Comparison of ENCODE assay signal across 27 mouse cellular contexts in the genomic region with DNA sequence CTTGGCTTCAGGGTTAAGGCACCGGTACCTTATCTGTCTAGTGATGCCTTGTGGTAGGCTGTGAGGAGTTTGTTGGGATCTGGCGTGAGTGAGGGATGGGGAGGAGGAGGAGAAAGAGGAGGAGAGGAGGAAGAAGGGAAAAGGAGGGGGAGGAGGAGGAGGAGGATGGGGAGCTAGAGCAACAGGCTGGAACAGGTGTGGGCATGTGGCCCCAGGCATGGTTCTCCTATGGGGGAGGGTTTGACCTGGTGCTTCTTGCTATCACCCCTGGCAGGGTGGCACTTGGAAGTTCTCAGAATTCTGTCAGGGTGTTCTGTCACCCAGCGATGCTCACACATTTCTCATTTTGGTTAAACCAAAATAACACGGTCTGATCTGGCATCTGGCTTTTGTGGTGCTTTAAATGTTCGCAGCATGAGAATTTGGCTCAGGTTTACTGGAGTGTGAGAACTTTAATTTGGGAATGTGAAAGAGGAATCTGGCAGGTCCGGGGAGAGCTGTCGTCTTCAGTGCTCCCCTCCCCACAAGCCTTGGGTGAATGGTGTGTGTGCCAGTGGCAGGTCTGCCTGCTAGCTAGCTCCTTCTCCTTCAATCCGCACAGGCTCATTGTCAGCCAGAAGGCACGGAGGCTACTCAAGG. TPM values are rescaled to one million over a fixed set of nuclear protein-coding genes. Genes with fewer than 3 reads are reported as not detected.
DNase-seq lines count a peak whose midpoint lies in the region; ATAC-seq and TF ChIP-seq lines count a peak whose summit lies in the region.
"Had no signal": no experiment of that assay in that cellular context is flagged by ENCODE, and none has a peak within 500 bp of the region (broad histone marks: within the 10 kb centered on the region; RNA-seq: fewer than 3 reads in every experiment).

No protein-coding gene starts in this region.

- DNase-seq in frontal cortex, postnatal 10 days (ENCODE audit: low spot score in 2 of 2) = no peak
- peak in 1 of 2 experiments; percentile 37 for DNase-seq in layer of hippocampus, adult 2 months (ENCODE audit: low spot score in 2 of 2)
- DNase-seq in layer of hippocampus, adult 9-10 months (ENCODE audit: low spot score) = no peak
- DNase-seq in right cerebral cortex, postnatal 10 days (ENCODE audit: low spot score in 2 of 2) = peak; percentile 38 to 58
- DNase-seq in right cerebral cortex, postnatal 4 days = no peak
- DNase-seq: adrenal gland, postnatal 36 days; cerebellum, adult 11 months; cerebellum, postnatal 10 days; gastrocnemius, postnatal 10 days; heart, postnatal 4 days; kidney, adult 2 months; liver, postnatal 0 days had no signal

- TF ChIP-seq CTCF in layer of hippocampus, adult 2 months (conservative IDR thresholded peaks at IDR 0.05) = no peak

- no peak overlapping the region for H3K4me3 ChIP-seq in layer of hippocampus, adult 2 months
- H3K4me3 ChIP-seq: forebrain, embryonic 10.5 days; heart, embryonic 15.5 days; midbrain, embryonic 12.5 days had no signal

- peak overlapping the region; percentile 64 for H3K27ac ChIP-seq in layer of hippocampus, adult 2 months
- H3K27ac ChIP-seq: forebrain, embryonic 10.5 days; heart, embryonic 15.5 days; hindbrain, embryonic 14.5 days; kidney, postnatal 0 days; macrophage; midbrain, embryonic 12.5 days had no signal

- ATAC-seq in frontal cortex, adult (ENCODE audit: low TSS enrichment) = peak; percentile 36
- ATAC-seq in megakaryocyte progenitor cell, adult 5-6 weeks (replicated peaks; ENCODE audit: poor library complexity) = no peak
- ATAC-seq: CD4-positive, CD25-positive, alpha-beta regulatory T cell, adult 4 months; inflammation-experienced regulatory T-cells, adult 6 months; liver, postnatal 0 days; lung, postnatal 0 days; Patski had no signal

RNA-seq across cellular contexts. Expression of gene Slc4a3, which starts 10.2 kb away (rescaled TPM):
- total RNA-seq in layer of hippocampus, adult 2 months (2021) = 100 to 1,000 TPM; 106 to 110 TPM
- total RNA-seq in megakaryocyte progenitor cell, adult 5-6 weeks (2015) = 0.05 TPM in 1 of 2 replicates, not detected in the other
- total RNA-seq in megakaryocyte progenitor cell, adult 5-6 weeks (2017) = 0.03 and 0.04 TPM in 2 replicates
- total RNA-seq: granulocyte monocyte progenitor cell, adult 5-6 weeks had no signal

RNA-seq across cellular contexts. Expression of gene Stk11ip, which starts 34.9 kb away (rescaled TPM):
- 10 to 100 TPM; 25.6 to 27.4 TPM for total RNA-seq in layer of hippocampus, adult 2 months (2021)
- total RNA-seq in megakaryocyte progenitor cell, adult 5-6 weeks (2015) = 7.9 and 9.6 TPM in 2 replicates
- 11.3 and 24.0 TPM in 2 replicates for total RNA-seq in megakaryocyte progenitor cell, adult 5-6 weeks (2017)

RNA-seq across cellular contexts. Expression of gene Inha, which starts 49.4 kb away (rescaled TPM):
- 10 to 100 TPM; 15.3 to 16.5 TPM for total RNA-seq in layer of hippocampus, adult 2 months (2021)
- not detected in 2 replicates for total RNA-seq in megakaryocyte progenitor cell, adult 5-6 weeks (2015)
- not detected in 2 replicates for total RNA-seq in megakaryocyte progenitor cell, adult 5-6 weeks (2017)
- total RNA-seq: G1E; granulocyte monocyte progenitor cell, adult 5-6 weeks; liver, adult 2 months had no signal

RNA-seq across cellular contexts. Expression of gene Obsl1, which starts 50.0 kb away (rescaled TPM):
- total RNA-seq in layer of hippocampus, adult 2 months (2021) = 10 to 100 TPM; 20.6 to 25.9 TPM
- 1.0 TPM in 1 of 2 replicates, not detected in the other for total RNA-seq in megakaryocyte progenitor cell, adult 5-6 weeks (2015)
- 0.30 TPM in 1 of 2 replicates, not detected in the other for total RNA-seq in megakaryocyte progenitor cell, adult 5-6 weeks (2017)
- total RNA-seq: granulocyte monocyte progenitor cell, adult 5-6 weeks had no signal

Comparison
In these comparisons a context has a peak if more than half of its experiments do, and no peak if none do; other contexts are left out.
1. DNase-seq: peak in right cerebral cortex, postnatal 10 days (2 of 2); none in frontal cortex, postnatal 10 days (0 of 2), layer of hippocampus, adult 9-10 months (single experiment) and right cerebral cortex, postnatal 4 days (single experiment).
2. RNA of gene Slc4a3, which starts 10.2 kb away (total RNA-seq): 106 to 110 TPM in layer of hippocampus, adult 2 months; 0.03 to 0.05 TPM in megakaryocyte progenitor cell, adult 5-6 weeks; every median in the first group is over 100 times any median in the second.
3. RNA of gene Inha, which starts 49.4 kb away (total RNA-seq): 15.3 to 16.5 TPM in layer of hippocampus, adult 2 months; not detected in megakaryocyte progenitor cell, adult 5-6 weeks; every median in the first group is over 10 times any median in the second.